Mouse (Mus musculus) kidney, adult 9 months (tissue): Measurements from ENCODE around the gene Ykt6.
A peak's percentile ranks its signal among the peaks of the same experiment; 100 is the strongest.

Experiments
- DNase-seq: peaks from one replicate; pipeline ENCODE4 v3.0.0; 2022

Ykt6 gene

GRCm38 (mm10) chr11:5949586-5950352 lies 5.7 kb upstream of the Ykt6 start, which contains the start of gene Gck:
TSS of gene Gck (minus strand) at chr11:5950081.
- DNase-seq = no peak

- DNase-seq = peak; percentile 62
Measured at GRCm38 (mm10) chr11:5952501-5952900, 3.0 kb upstream of the Ykt6 start.

- DNase-seq = peak; percentile 42
Measured at GRCm38 (mm10) chr11:5953130-5953765, 2.2 kb upstream of the Ykt6 start.

- no peak for DNase-seq
Measured at GRCm38 (mm10) chr11:5954435-5954834, 1.1 kb upstream of the Ykt6 start.

- DNase-seq = no peak
Measured at GRCm38 (mm10) chr11:5954965-5955504, 458 bp upstream of the Ykt6 start.

- DNase-seq = no peak
Measured at GRCm38 (mm10) chr11:5960051-5960450, 4.6 kb downstream of the Ykt6 start.

- no peak for DNase-seq
Measured at GRCm38 (mm10) chr11:5965865-5966264, 10.4 kb downstream of the Ykt6 start.

GRCm38 (mm10) chr11:5966751-5967150 lies 11.3 kb downstream of the Ykt6 start:
- no peak for DNase-seq

- no peak for DNase-seq
Measured at GRCm38 (mm10) chr11:5968223-5968622, 12.7 kb downstream of the Ykt6 start.

- no peak for DNase-seq
Measured at GRCm38 (mm10) chr11:5971202-5971601, 15.7 kb downstream of the Ykt6 start.

GRCm38 (mm10) chr11:5973151-5973550 lies 17.7 kb downstream of the Ykt6 start:
- no peak for DNase-seq

GRCm38 (mm10) chr11:5974053-5974452 lies 18.6 kb downstream of the Ykt6 start:
- DNase-seq = no peak

- no peak for DNase-seq
Measured at GRCm38 (mm10) chr11:5975068-5975467, 19.6 kb downstream of the Ykt6 start.

GRCm38 (mm10) chr11:5976106-5976505 lies 20.6 kb downstream of the Ykt6 start:
- no peak for DNase-seq

GRCm38 (mm10) chr11:5979088-5979487 lies 23.6 kb downstream of the Ykt6 start:
- DNase-seq = no peak

- no peak for DNase-seq
Measured at GRCm38 (mm10) chr11:5980108-5980507, 24.6 kb downstream of the Ykt6 start.

GRCm38 (mm10) chr11:5980561-5980960 lies 25.1 kb downstream of the Ykt6 start:
- DNase-seq = no peak

- no peak for DNase-seq
Measured at GRCm38 (mm10) chr11:5981323-5981722, 25.8 kb downstream of the Ykt6 start.

- DNase-seq = no peak
Measured at GRCm38 (mm10) chr11:5983629-5984028, 28.1 kb downstream of the Ykt6 start.

- DNase-seq = no peak
Measured at GRCm38 (mm10) chr11:5988126-5988525, 32.6 kb downstream of the Ykt6 start.

- no peak for DNase-seq
Measured at GRCm38 (mm10) chr11:5989954-5990593, 34.6 kb downstream of the Ykt6 start.

GRCm38 (mm10) chr11:5990910-5991309 lies 35.4 kb downstream of the Ykt6 start:
- DNase-seq = no peak

GRCm38 (mm10) chr11:5994212-5994611 lies 38.7 kb downstream of the Ykt6 start:
- no peak for DNase-seq

GRCm38 (mm10) chr11:5994880-5995279 lies 39.4 kb downstream of the Ykt6 start:
- no peak for DNase-seq
